Mouse (Mus musculus) left cerebral cortex, postnatal 25 days (tissue): ENCODE measurements around the gene Kcmf1. TPM values are rescaled to one million over a fixed set of nuclear protein-coding genes. Genes with fewer than 3 reads are reported as not detected.
"Not testable (repeated sequence)": the region's sequence is repeated elsewhere in the genome, so short reads cannot be mapped to it uniquely, and the experiment has no call there.

ENCODE experiments used
- DNase-seq, 2 experiments: peaks; one replicate each; pipeline ENCODE4 v3.0.0; 2022; ENCODE audit warnings: low spot score in 2 of 2, mixed read lengths in 1 of 2
- intact Hi-C: fragments of 180-260 bp; cut with DNase I; formaldehyde crosslinking; loops from one replicate; pipeline ENCODE4 v1.15.1; 2025
- total RNA-seq, 2 experiments: library from RNA; stranded (reverse); gene quantifications; 2 replicates each; pipeline ENCODE4 v1.2.3; 2021

The Kcmf1 gene
- total RNA-seq, 2 experiments from 2014 or later = 69.5 TPM

- intact Hi-C loops = no loop called here
- no peak for DNase-seq
Observed at GRCm38 (mm10) chr6:72866232-72866631, 33.5 kb downstream of the Kcmf1 start.

GRCm38 (mm10) chr6:72862686-72863085 lies 37.1 kb downstream of the Kcmf1 start:
- intact Hi-C loops, DNase-seq: not testable (repeated sequence)

GRCm38 (mm10) chr6:72854256-72854655 lies 45.5 kb downstream of the Kcmf1 start:
- DNase-seq = no peak
- intact Hi-C loops = no loop called here

GRCm38 (mm10) chr6:72852180-72852579 lies 47.6 kb downstream of the Kcmf1 start:
- intact Hi-C loops = no loop called here
- DNase-seq = no peak

GRCm38 (mm10) chr6:72851633-72852032 lies 48.1 kb downstream of the Kcmf1 start:
- no peak for DNase-seq
- intact Hi-C loops = no loop called here

- intact Hi-C loops = no loop called here
- DNase-seq = no peak
Observed at GRCm38 (mm10) chr6:72841986-72842502, 57.7 kb downstream of the Kcmf1 start.

- intact Hi-C loops = no loop called here
- DNase-seq = no peak
Observed at GRCm38 (mm10) chr6:72840867-72841780, 58.7 kb downstream of the Kcmf1 start.

GRCm38 (mm10) chr6:72837756-72838155 lies 62.0 kb downstream of the Kcmf1 start:
- intact Hi-C loops = no loop called here
- no peak for DNase-seq

- intact Hi-C loops = loop anchor here (5.0 kb wide), 1 partner anchor 42 kb away; no protein-coding TSS in a partner anchor
- DNase-seq = no peak
Observed at GRCm38 (mm10) chr6:72834518-72834917, 65.3 kb downstream of the Kcmf1 start.

GRCm38 (mm10) chr6:72831858-72832257 lies 67.9 kb downstream of the Kcmf1 start:
- DNase-seq = no peak

GRCm38 (mm10) chr6:72831276-72831675 lies 68.5 kb downstream of the Kcmf1 start:
- intact Hi-C loops = loop anchor here (2.0 to 5.0 kb wide), 2 partner anchors 39 to 194 kb away; no protein-coding TSS in a partner anchor
- peak; percentile 41 to 47 for DNase-seq

More at GRCm38 (mm10) chr6:72831858-72832257, 67.9 kb downstream of the Kcmf1 start:
- intact Hi-C loops = loop anchor here (2.0 to 5.0 kb wide), 2 partner anchors 40 to 195 kb away; no protein-coding TSS in a partner anchor

GRCm38 (mm10) chr6:72828857-72829256 lies 70.9 kb downstream of the Kcmf1 start:
- no peak for DNase-seq
- intact Hi-C loops = no loop called here

- DNase-seq, intact Hi-C loops: not testable (repeated sequence)
Observed at GRCm38 (mm10) chr6:72828037-72828436, 71.7 kb downstream of the Kcmf1 start.

GRCm38 (mm10) chr6:72825762-72826161 lies 74.0 kb downstream of the Kcmf1 start:
- DNase-seq = no peak
- intact Hi-C loops = no loop called here

- intact Hi-C loops = no loop called here
Observed at GRCm38 (mm10) chr6:72824971-72825737, 74.6 kb downstream of the Kcmf1 start.

GRCm38 (mm10) chr6:72813456-72813855 lies 86.3 kb downstream of the Kcmf1 start:
- intact Hi-C loops = no loop called here
- DNase-seq = no peak

More at GRCm38 (mm10) chr6:72824971-72825737, 74.6 kb downstream of the Kcmf1 start:
- DNase-seq = no peak

- intact Hi-C loops = no loop called here
- DNase-seq = no peak
Observed at GRCm38 (mm10) chr6:72810248-72810647, 89.5 kb downstream of the Kcmf1 start.

- DNase-seq = no peak
- intact Hi-C loops = no loop called here
Observed at GRCm38 (mm10) chr6:72809522-72810149, 90.1 kb downstream of the Kcmf1 start.

GRCm38 (mm10) chr6:72808342-72808741 lies 91.4 kb downstream of the Kcmf1 start:
- intact Hi-C loops = no loop called here
- DNase-seq = no peak

- intact Hi-C loops = no loop called here
- DNase-seq = no peak
Observed at GRCm38 (mm10) chr6:72803669-72804068, 96.1 kb downstream of the Kcmf1 start.
